Mouse (Mus musculus): ENCODE results near the gene Gm17509. TPM values are rescaled to one million over a fixed set of nuclear protein-coding genes. Genes with fewer than 3 reads are reported as not detected.

Gene Gm17509
- polyA plus RNA-seq, 1 experiment from 2014 or later: not detected

DNA sequence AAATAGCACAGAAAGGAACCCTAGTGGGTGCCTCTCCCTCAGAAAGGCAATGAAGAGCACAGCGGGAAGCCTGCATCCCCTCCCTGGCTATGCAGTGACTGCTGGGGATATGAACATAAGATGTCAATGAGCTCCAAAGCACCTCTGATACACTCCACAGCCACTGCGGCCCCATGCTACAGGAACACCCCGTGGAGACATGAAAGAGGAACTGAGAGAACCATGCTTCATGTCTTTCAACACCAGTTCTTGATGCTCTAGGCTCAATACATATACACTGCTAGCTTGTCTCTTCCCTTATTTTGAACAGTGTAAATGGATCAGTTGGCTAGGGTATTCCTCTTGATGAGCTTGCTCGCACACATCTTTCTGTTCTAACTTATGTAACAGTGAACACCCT lies 16.2 kb upstream of the Gm17509 start:
- WGBS: 91% methylated on average over 4 of the region's 4 CpGs
- no peak for ATAC-seq
- TF ChIP-seq CTCF (IDR thresholded peaks at IDR 0.05; ENCODE audit: low read depth): no peak

GRCm38 (mm10) chr13:117235530-117236212 lies 14.8 kb upstream of the Gm17509 start:
- Histone ChIP-seq H3K9ac (ENCODE audit: low read depth, low read length) (no peak overlapping the region), H3K36me3 (ENCODE audit: control insufficient read depth, insufficient read depth) (no peaks in the 10 kb centered on the region), H3K4me2 (replicated peaks; ENCODE audit: low read depth) (no peak overlapping the region), H3K9me3 (ENCODE audit: control insufficient read depth) (no peaks in the 10 kb centered on the region), H3K4me1 (replicated peaks; ENCODE audit: control insufficient read depth, insufficient read depth, low read length) (no peaks in the 10 kb centered on the region), H3K4me3 (ENCODE audit: low read depth, low read length) (no peak overlapping the region), H3K27me3 (replicated peaks; ENCODE audit: control insufficient read depth, insufficient read depth, low read length) (no peaks in the 10 kb centered on the region), H3K27ac (ENCODE audit: low read depth, low read length) (no peak overlapping the region)
- WGBS: 44% methylated on average over 11 of the region's 11 CpGs
- no peak; the same call in 1 of the 2 replicates for ATAC-seq
- no peak for TF ChIP-seq CTCF (IDR thresholded peaks at IDR 0.05; ENCODE audit: low read depth)

More for the DNA sequence above, 16.2 kb upstream of the Gm17509 start:
- Histone ChIP-seq H3K9ac (ENCODE audit: low read depth, low read length) (no peak overlapping the region), H3K9me3 (ENCODE audit: control insufficient read depth) (no peaks in the 10 kb centered on the region), H3K36me3 (ENCODE audit: control insufficient read depth, insufficient read depth) (no peaks in the 10 kb centered on the region), H3K4me1 (replicated peaks; ENCODE audit: control insufficient read depth, insufficient read depth, low read length) (no peaks in the 10 kb centered on the region), H3K4me3 (ENCODE audit: low read depth, low read length) (no peak overlapping the region), H3K27me3 (replicated peaks; ENCODE audit: control insufficient read depth, insufficient read depth, low read length) (no peaks in the 10 kb centered on the region), H3K27ac (ENCODE audit: low read depth, low read length) (no peak overlapping the region), H3K4me2 (replicated peaks; ENCODE audit: low read depth) (no peak overlapping the region)

DNA sequence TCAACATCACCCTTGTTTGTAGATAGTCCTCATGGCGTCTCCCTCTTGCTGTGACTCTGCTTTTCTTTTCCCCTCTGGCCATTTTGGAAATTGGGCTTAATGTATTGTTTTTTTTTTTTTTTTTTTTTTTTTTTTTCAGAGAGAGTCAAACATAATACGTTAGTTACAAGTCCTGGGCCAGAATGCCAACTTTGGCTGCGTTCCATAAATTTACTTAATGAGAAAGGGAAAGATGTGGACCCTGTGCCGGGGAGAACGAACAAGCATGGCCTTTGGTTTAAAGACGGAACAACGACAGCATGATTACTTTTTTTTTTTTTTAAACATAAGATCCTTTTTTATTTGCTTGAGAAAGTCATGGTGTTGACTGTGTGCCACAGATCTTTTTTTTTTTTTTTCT lies 13.6 kb upstream of the Gm17509 start:
- no peak overlapping the region for H3K4me2 ChIP-seq (replicated peaks; ENCODE audit: low read depth)
- no peaks in the 10 kb centered on the region for H3K9me3 ChIP-seq (ENCODE audit: control insufficient read depth)
- no peak overlapping the region for H3K9ac ChIP-seq (ENCODE audit: low read depth, low read length)
- H3K4me3 ChIP-seq (ENCODE audit: low read depth, low read length): no peak overlapping the region
- no peak overlapping the region for H3K27ac ChIP-seq (ENCODE audit: low read depth, low read length)
- H3K27me3 ChIP-seq (replicated peaks; ENCODE audit: control insufficient read depth, insufficient read depth, low read length): no peaks in the 10 kb centered on the region
- WGBS: 82% methylated on average over 7 of the region's 7 CpGs
- H3K36me3 ChIP-seq (ENCODE audit: control insufficient read depth, insufficient read depth): no peaks in the 10 kb centered on the region
- TF ChIP-seq CTCF (IDR thresholded peaks at IDR 0.05; ENCODE audit: low read depth): no peak
- no peak for ATAC-seq
- H3K4me1 ChIP-seq (replicated peaks; ENCODE audit: control insufficient read depth, insufficient read depth, low read length): no peaks in the 10 kb centered on the region

GRCm38 (mm10) chr13:117233808-117234207 lies 12.9 kb upstream of the Gm17509 start:
- H3K4me2 ChIP-seq (replicated peaks; ENCODE audit: low read depth): no peak overlapping the region
- no peak overlapping the region for H3K9ac ChIP-seq (ENCODE audit: low read depth, low read length)
- H3K36me3 ChIP-seq (ENCODE audit: control insufficient read depth, insufficient read depth): no peaks in the 10 kb centered on the region
- 92% methylated on average over 8 of the region's 8 CpGs for WGBS
- no peaks in the 10 kb centered on the region for H3K9me3 ChIP-seq (ENCODE audit: control insufficient read depth)
- H3K4me3 ChIP-seq (ENCODE audit: low read depth, low read length): no peak overlapping the region
- H3K27me3 ChIP-seq (replicated peaks; ENCODE audit: control insufficient read depth, insufficient read depth, low read length): no peaks in the 10 kb centered on the region
- H3K27ac ChIP-seq (ENCODE audit: low read depth, low read length): no peak overlapping the region
- TF ChIP-seq CTCF (IDR thresholded peaks at IDR 0.05; ENCODE audit: low read depth): no peak
- no peak for ATAC-seq
- H3K4me1 ChIP-seq (replicated peaks; ENCODE audit: control insufficient read depth, insufficient read depth, low read length): no peaks in the 10 kb centered on the region

- WGBS: 78% methylated on average over 6 of the region's 6 CpGs
Measured at GRCm38 (mm10) chr13:117230371-117231110, 9.7 kb upstream of the Gm17509 start.

GRCm38 (mm10) chr13:117225561-117225960 lies 4.7 kb upstream of the Gm17509 start:
- Histone ChIP-seq H3K9me3 (ENCODE audit: control insufficient read depth) (no peaks in the 10 kb centered on the region), H3K4me2 (replicated peaks; ENCODE audit: low read depth) (no peak overlapping the region), H3K27ac (ENCODE audit: low read depth, low read length) (no peak overlapping the region), H3K4me3 (ENCODE audit: low read depth, low read length) (no peak overlapping the region), H3K36me3 (ENCODE audit: control insufficient read depth, insufficient read depth) (no peaks in the 10 kb centered on the region), H3K9ac (ENCODE audit: low read depth, low read length) (no peak overlapping the region), H3K27me3 (replicated peaks; ENCODE audit: control insufficient read depth, insufficient read depth, low read length) (peaks cover 19% of the 10 kb centered on the region), H3K4me1 (replicated peaks; ENCODE audit: control insufficient read depth, insufficient read depth, low read length) (no peaks in the 10 kb centered on the region; the same call in 1 of the 2 replicates)
- no peak for ATAC-seq
- no peak for TF ChIP-seq CTCF (IDR thresholded peaks at IDR 0.05; ENCODE audit: low read depth)
- WGBS: 61% methylated on average over 6 of the region's 6 CpGs

More at GRCm38 (mm10) chr13:117230371-117231110, 9.7 kb upstream of the Gm17509 start:
- Histone ChIP-seq H3K27me3 (replicated peaks; ENCODE audit: control insufficient read depth, insufficient read depth, low read length) (no peaks in the 10 kb centered on the region), H3K27ac (ENCODE audit: low read depth, low read length) (no peak overlapping the region), H3K9me3 (ENCODE audit: control insufficient read depth) (no peaks in the 10 kb centered on the region), H3K4me3 (ENCODE audit: low read depth, low read length) (no peak overlapping the region), H3K4me1 (replicated peaks; ENCODE audit: control insufficient read depth, insufficient read depth, low read length) (no peaks in the 10 kb centered on the region), H3K36me3 (ENCODE audit: control insufficient read depth, insufficient read depth) (no peaks in the 10 kb centered on the region), H3K4me2 (replicated peaks; ENCODE audit: low read depth) (no peak overlapping the region), H3K9ac (ENCODE audit: low read depth, low read length) (no peak overlapping the region)
- ATAC-seq: no peak
- TF ChIP-seq CTCF (IDR thresholded peaks at IDR 0.05; ENCODE audit: low read depth): no peak

Data from intestine, postnatal 0 days (tissue).